Mouse (Mus musculus): ENCODE results near the gene Asap2.

GRCm38 (mm10) chr12:21163706-21164105 lies 173.4 kb downstream of the Asap2 start:
- no peak for TF ChIP-seq CTCF (IDR thresholded peaks at IDR 0.05; ENCODE audit: low read depth, low read length)
- TF ChIP-seq POLR2A (IDR thresholded peaks at IDR 0.05; ENCODE audit: extremely low read depth, insufficient read depth, low read length), result no peak
